Mouse (Mus musculus): ENCODE data around the gene Fbxw13.
"Not testable (repeated sequence)": the region's sequence is repeated elsewhere in the genome, so short reads cannot be mapped to it uniquely, and the experiment has no call there.

Fbxw13 gene

GRCm38 (mm10) chr9:109195875-109196274 lies at the start of gene Fbxw13:
Gene Fbxw13 (minus strand): TSS chr9:109195975.
- not testable (repeated sequence) for DNase-seq (ENCODE audit: low spot score in 2 of 2)

- DNase-seq (ENCODE audit: low spot score in 2 of 2) = no peak
These were observed 38.9 kb upstream of the Fbxw13 start, which contains the start of gene Fbxw20 for GRCm38 (mm10) chr9:109234654-109235053. Gene Fbxw20 (minus strand): TSS chr9:109234754.

- DNase-seq (ENCODE audit: low spot score in 2 of 2) = no peak
These were observed 22.7 kb upstream of the Fbxw13 start for GRCm38 (mm10) chr9:109218449-109218848.

GRCm38 (mm10) chr9:109201347-109201746 lies 5.6 kb upstream of the Fbxw13 start:
- DNase-seq (ENCODE audit: low spot score in 2 of 2) = peak in 1 of 2 experiments; percentile 2

- DNase-seq (ENCODE audit: low spot score in 2 of 2) = no peak
These were observed 4.6 kb upstream of the Fbxw13 start for GRCm38 (mm10) chr9:109200349-109200748.

- no peak for DNase-seq (ENCODE audit: low spot score in 2 of 2)
These were observed 3.6 kb upstream of the Fbxw13 start for GRCm38 (mm10) chr9:109199353-109199752.

- DNase-seq (ENCODE audit: low spot score in 2 of 2) = no peak
These were observed 18.6 kb downstream of the Fbxw13 start for GRCm38 (mm10) chr9:109177208-109177607.

GRCm38 (mm10) chr9:109176301-109176700 lies 19.5 kb downstream of the Fbxw13 start:
- no peak for DNase-seq (ENCODE audit: low spot score in 2 of 2)

GRCm38 (mm10) chr9:109167316-109167715 lies 28.5 kb downstream of the Fbxw13 start:
- DNase-seq (ENCODE audit: low spot score in 2 of 2) = no peak

- DNase-seq (ENCODE audit: low spot score in 2 of 2) = no peak
These were observed 33.8 kb downstream of the Fbxw13 start, which contains the start of gene Fbxw21 for GRCm38 (mm10) chr9:109161941-109162340. Gene Fbxw21 (minus strand): TSS chr9:109162041.

- DNase-seq (ENCODE audit: low spot score in 2 of 2) = not testable (repeated sequence)
These were observed 55.4 kb downstream of the Fbxw13 start for GRCm38 (mm10) chr9:109140414-109140813.

GRCm38 (mm10) chr9:109130076-109130475 lies 65.7 kb downstream of the Fbxw13 start:
- no peak for DNase-seq (ENCODE audit: low spot score in 2 of 2)

Measured in left cerebral cortex, adult 9 months (tissue).